Mouse (Mus musculus): Measurements from ENCODE around the gene 0610040J01Rik. TPM values are rescaled to one million over a fixed set of nuclear protein-coding genes. Genes with fewer than 3 reads are reported as not detected.
"Not testable (repeated sequence)": the region's sequence is repeated elsewhere in the genome, so short reads cannot be mapped to it uniquely, and the experiment has no call there.

Gene 0610040J01Rik
- polyA plus RNA-seq, 1 experiment from 2014 or later, result 29.3 TPM

- DNase-seq (ENCODE audit: low spot score), result no peak
- Histone ChIP-seq H3K9ac (ENCODE audit: low read length) (no peak overlapping the region), H3K36me3 (ENCODE audit: control insufficient read depth, insufficient read depth, low read length) (no peaks in the 10 kb centered on the region), H3K4me1 (replicated peaks; ENCODE audit: control insufficient read depth, insufficient read depth, low read length) (no peaks in the 10 kb centered on the region), H3K9me3 (ENCODE audit: control insufficient read depth, low read length) (no peaks in the 10 kb centered on the region), H3K27me3 (replicated peaks; ENCODE audit: control insufficient read depth, insufficient read depth, low read length) (no peaks in the 10 kb centered on the region), H3K4me2 (ENCODE audit: low read length) (no peak overlapping the region), H3K27ac (ENCODE audit: low read depth) (no peak overlapping the region), H3K4me3 (ENCODE audit: low read depth, low read length) (no peak overlapping the region)
- WGBS, result 52% methylated on average over 16 of the region's 16 CpGs
- ATAC-seq (replicated peaks; ENCODE audit: low FRiP score, low TSS enrichment, low read depth), result peak; percentile 83
Observed at GRCm38 (mm10) chr5:63874880-63875279, 62.7 kb downstream of the 0610040J01Rik start.

GRCm38 (mm10) chr5:63876081-63876480, 63.9 kb downstream of the 0610040J01Rik start:
- H3K4me2 ChIP-seq (ENCODE audit: low read length), result no peak overlapping the region
- no peak overlapping the region for H3K4me3 ChIP-seq (ENCODE audit: low read depth, low read length)
- H3K27me3 ChIP-seq (replicated peaks; ENCODE audit: control insufficient read depth, insufficient read depth, low read length), result no peaks in the 10 kb centered on the region
- no peak overlapping the region for H3K9ac ChIP-seq (ENCODE audit: low read length)
- H3K4me1 ChIP-seq (replicated peaks; ENCODE audit: control insufficient read depth, insufficient read depth, low read length), result no peaks in the 10 kb centered on the region
- no peaks in the 10 kb centered on the region for H3K9me3 ChIP-seq (ENCODE audit: control insufficient read depth, low read length)
- ATAC-seq (replicated peaks; ENCODE audit: low FRiP score, low TSS enrichment, low read depth) (no peak), DNase-seq (ENCODE audit: low spot score) (no peak)
- H3K36me3 ChIP-seq (ENCODE audit: control insufficient read depth, insufficient read depth, low read length), result no peaks in the 10 kb centered on the region
- H3K27ac ChIP-seq (ENCODE audit: low read depth), result no peak overlapping the region
- WGBS, result 86% methylated on average over 4 of the region's 4 CpGs

DNA sequence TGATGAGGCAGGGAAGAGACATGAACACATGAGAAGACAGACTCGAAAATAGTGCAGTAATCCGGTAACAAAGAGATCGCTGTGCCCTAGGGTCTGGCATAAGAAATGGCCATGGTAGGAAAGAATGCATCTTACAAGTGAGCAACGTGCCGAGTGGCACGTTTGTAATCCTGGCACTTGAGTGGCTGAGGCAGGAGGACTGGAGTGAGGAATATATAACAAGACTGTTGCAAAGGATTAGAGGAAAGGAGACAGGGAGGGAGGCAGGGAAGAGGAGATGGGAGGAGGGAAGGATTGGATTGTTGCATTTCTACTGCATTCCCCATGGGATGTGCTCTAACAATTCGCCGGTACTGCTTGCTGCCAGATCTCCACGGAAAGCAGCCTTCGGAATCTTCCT, 66.9 kb downstream of the 0610040J01Rik start:
- Histone ChIP-seq H3K9me3 (ENCODE audit: control insufficient read depth, low read length) (no peaks in the 10 kb centered on the region), H3K4me1 (replicated peaks; ENCODE audit: control insufficient read depth, insufficient read depth, low read length) (no peaks in the 10 kb centered on the region), H3K4me2 (ENCODE audit: low read length) (no peak overlapping the region), H3K36me3 (ENCODE audit: control insufficient read depth, insufficient read depth, low read length) (no peaks in the 10 kb centered on the region), H3K9ac (ENCODE audit: low read length) (no peak overlapping the region), H3K27me3 (replicated peaks; ENCODE audit: control insufficient read depth, insufficient read depth, low read length) (no peaks in the 10 kb centered on the region), H3K27ac (ENCODE audit: low read depth) (no peak overlapping the region), H3K4me3 (ENCODE audit: low read depth, low read length) (no peak overlapping the region)
- ATAC-seq (replicated peaks; ENCODE audit: low FRiP score, low TSS enrichment, low read depth) (no peak), DNase-seq (ENCODE audit: low spot score) (no peak)
- 80% methylated on average over 10 of the region's 10 CpGs for WGBS

- Histone ChIP-seq H3K4me2 (ENCODE audit: low read length) (no peak overlapping the region), H3K27me3 (replicated peaks; ENCODE audit: control insufficient read depth, insufficient read depth, low read length) (no peaks in the 10 kb centered on the region), H3K27ac (ENCODE audit: low read depth) (no peak overlapping the region), H3K36me3 (ENCODE audit: control insufficient read depth, insufficient read depth, low read length) (no peaks in the 10 kb centered on the region), H3K9ac (ENCODE audit: low read length) (no peak overlapping the region), H3K9me3 (ENCODE audit: control insufficient read depth, low read length) (no peaks in the 10 kb centered on the region), H3K4me1 (replicated peaks; ENCODE audit: control insufficient read depth, insufficient read depth, low read length) (no peaks in the 10 kb centered on the region), H3K4me3 (ENCODE audit: low read depth, low read length) (no peak overlapping the region)
- ATAC-seq (replicated peaks; ENCODE audit: low FRiP score, low TSS enrichment, low read depth), result no peak
- 85% methylated on average over 5 of the region's 5 CpGs for WGBS
- DNase-seq (ENCODE audit: low spot score), result no peak
Observed at GRCm38 (mm10) chr5:63886292-63886691, 74.1 kb downstream of the 0610040J01Rik start.

DNA sequence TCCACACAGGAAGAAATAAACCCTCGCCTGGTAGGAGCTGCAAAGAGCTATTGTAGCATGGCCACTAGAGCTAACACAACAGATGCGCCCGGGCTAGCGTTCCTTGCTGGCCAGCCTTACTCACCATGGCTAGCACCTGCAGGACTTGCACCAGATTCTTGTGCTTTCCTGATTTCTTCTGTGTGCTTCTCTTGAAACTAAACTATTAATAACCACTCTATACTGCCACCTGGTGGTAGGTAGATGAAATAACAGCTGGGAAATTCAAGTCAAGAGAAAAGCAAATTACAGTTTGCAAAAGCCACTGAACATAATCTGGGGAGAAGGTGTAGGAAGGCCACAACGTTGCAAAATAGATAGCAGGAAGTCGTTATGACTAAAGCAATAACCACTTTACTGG, 74.5 kb downstream of the 0610040J01Rik start:
- Histone ChIP-seq H3K4me1 (replicated peaks; ENCODE audit: control insufficient read depth, insufficient read depth, low read length) (no peaks in the 10 kb centered on the region), H3K9me3 (ENCODE audit: control insufficient read depth, low read length) (no peaks in the 10 kb centered on the region), H3K4me2 (ENCODE audit: low read length) (no peak overlapping the region), H3K4me3 (ENCODE audit: low read depth, low read length) (no peak overlapping the region), H3K27me3 (replicated peaks; ENCODE audit: control insufficient read depth, insufficient read depth, low read length) (no peaks in the 10 kb centered on the region), H3K9ac (ENCODE audit: low read length) (no peak overlapping the region), H3K36me3 (ENCODE audit: control insufficient read depth, insufficient read depth, low read length) (no peaks in the 10 kb centered on the region), H3K27ac (ENCODE audit: low read depth) (no peak overlapping the region)
- 41% methylated on average over 6 of the region's 6 CpGs for WGBS
- no peak for DNase-seq (ENCODE audit: low spot score)
- ATAC-seq (replicated peaks; ENCODE audit: low FRiP score, low TSS enrichment, low read depth), result no peak

DNA sequence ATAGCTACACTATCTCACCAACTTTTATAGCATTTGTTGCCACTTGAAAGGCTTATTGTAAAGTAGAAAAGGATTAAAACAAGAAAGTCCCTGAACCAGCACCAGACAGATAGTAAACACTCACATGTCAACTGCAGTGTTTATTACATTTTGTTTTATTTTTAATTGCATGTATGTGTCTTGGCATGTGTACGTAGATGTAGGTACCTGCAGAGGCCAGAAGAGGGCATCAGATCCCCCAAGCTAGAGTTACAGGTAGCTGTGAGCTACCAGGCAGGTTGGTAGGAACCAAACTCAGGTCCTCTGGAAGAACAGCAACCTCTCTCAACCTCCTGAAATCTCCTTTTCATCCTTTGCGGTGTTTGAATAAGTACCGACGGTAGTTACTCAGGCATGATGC, 74.9 kb downstream of the 0610040J01Rik start:
- Histone ChIP-seq H3K9me3 (ENCODE audit: control insufficient read depth, low read length) (no peaks in the 10 kb centered on the region), H3K4me3 (ENCODE audit: low read depth, low read length) (no peak overlapping the region), H3K9ac (ENCODE audit: low read length) (no peak overlapping the region), H3K4me1 (replicated peaks; ENCODE audit: control insufficient read depth, insufficient read depth, low read length) (no peaks in the 10 kb centered on the region), H3K27ac (ENCODE audit: low read depth) (no peak overlapping the region), H3K36me3 (ENCODE audit: control insufficient read depth, insufficient read depth, low read length) (no peaks in the 10 kb centered on the region), H3K4me2 (ENCODE audit: low read length) (no peak overlapping the region), H3K27me3 (replicated peaks; ENCODE audit: control insufficient read depth, insufficient read depth, low read length) (no peaks in the 10 kb centered on the region)
- DNase-seq (ENCODE audit: low spot score) (no peak), ATAC-seq (replicated peaks; ENCODE audit: low FRiP score, low TSS enrichment, low read depth) (no peak)
- WGBS, result 95% methylated on average over 4 of the region's 4 CpGs

DNA sequence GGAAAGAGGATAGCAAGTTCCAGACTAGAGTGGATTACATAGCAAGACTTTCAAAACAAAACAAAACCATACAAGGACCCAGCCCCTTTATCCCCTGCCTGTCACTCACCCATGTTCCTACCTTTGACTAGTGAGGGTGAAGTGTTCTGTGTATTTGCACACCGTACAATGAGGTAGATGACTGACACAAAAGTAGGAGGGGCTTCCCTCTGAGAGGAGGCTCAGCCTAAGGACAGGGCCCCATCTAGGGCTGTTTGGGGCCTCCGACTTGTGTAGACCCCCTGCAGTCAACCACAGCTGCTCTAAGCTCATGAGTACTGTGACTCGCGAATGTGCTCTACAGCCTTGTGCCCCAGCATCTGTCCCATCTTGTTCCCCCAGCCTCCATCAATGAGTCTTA, 79.1 kb downstream of the 0610040J01Rik start:
- H3K36me3 ChIP-seq (ENCODE audit: control insufficient read depth, insufficient read depth, low read length), result no peaks in the 10 kb centered on the region
- DNase-seq (ENCODE audit: low spot score) (no peak), ATAC-seq (replicated peaks; ENCODE audit: low FRiP score, low TSS enrichment, low read depth) (no peak)
- no peak overlapping the region for H3K27ac ChIP-seq (ENCODE audit: low read depth)
- H3K9ac ChIP-seq (ENCODE audit: low read length), result no peak overlapping the region
- no peaks in the 10 kb centered on the region for H3K9me3 ChIP-seq (ENCODE audit: control insufficient read depth, low read length)
- no peaks in the 10 kb centered on the region for H3K4me1 ChIP-seq (replicated peaks; ENCODE audit: control insufficient read depth, insufficient read depth, low read length)
- no peak overlapping the region for H3K4me2 ChIP-seq (ENCODE audit: low read length)
- H3K27me3 ChIP-seq (replicated peaks; ENCODE audit: control insufficient read depth, insufficient read depth, low read length), result no peaks in the 10 kb centered on the region
- no peak overlapping the region for H3K4me3 ChIP-seq (ENCODE audit: low read depth, low read length)
- 80% methylated on average over 4 of the region's 4 CpGs for WGBS

GRCm38 (mm10) chr5:63891912-63892311, 79.7 kb downstream of the 0610040J01Rik start:
- no peak overlapping the region for H3K4me2 ChIP-seq (ENCODE audit: low read length)
- ATAC-seq (replicated peaks; ENCODE audit: low FRiP score, low TSS enrichment, low read depth) (peak; percentile 59; the same call in 1 of the 2 replicates), DNase-seq (ENCODE audit: low spot score) (no peak)
- H3K27me3 ChIP-seq (replicated peaks; ENCODE audit: control insufficient read depth, insufficient read depth, low read length), result no peaks in the 10 kb centered on the region
- no peak overlapping the region for H3K27ac ChIP-seq (ENCODE audit: low read depth)
- H3K4me1 ChIP-seq (replicated peaks; ENCODE audit: control insufficient read depth, insufficient read depth, low read length), result no peaks in the 10 kb centered on the region
- 39% methylated on average over 6 of the region's 6 CpGs for WGBS
- no peak overlapping the region for H3K9ac ChIP-seq (ENCODE audit: low read length)
- no peaks in the 10 kb centered on the region for H3K36me3 ChIP-seq (ENCODE audit: control insufficient read depth, insufficient read depth, low read length)
- H3K4me3 ChIP-seq (ENCODE audit: low read depth, low read length), result no peak overlapping the region
- H3K9me3 ChIP-seq (ENCODE audit: control insufficient read depth, low read length), result no peaks in the 10 kb centered on the region

GRCm38 (mm10) chr5:63897001-63897819, 85.0 kb downstream of the 0610040J01Rik start:
- not testable (repeated sequence) for H3K4me1 ChIP-seq (replicated peaks; ENCODE audit: control insufficient read depth, insufficient read depth, low read length); ATAC-seq (replicated peaks; ENCODE audit: low FRiP score, low TSS enrichment, low read depth); H3K9me3 ChIP-seq (ENCODE audit: control insufficient read depth, low read length); H3K9ac ChIP-seq (ENCODE audit: low read length); H3K27ac ChIP-seq (ENCODE audit: low read depth); DNase-seq (ENCODE audit: low spot score); H3K27me3 ChIP-seq (replicated peaks; ENCODE audit: control insufficient read depth, insufficient read depth, low read length); H3K4me2 ChIP-seq (ENCODE audit: low read length); H3K4me3 ChIP-seq (ENCODE audit: low read depth, low read length); H3K36me3 ChIP-seq (ENCODE audit: control insufficient read depth, insufficient read depth, low read length)
- 90% methylated on average over 5 of the region's 5 CpGs for WGBS

All from intestine, embryonic 14.5 days (tissue).